Mouse (Mus musculus): ENCODE measurements at regions not wholly inside any gene's neighbourhood (a gene's known extent, or its start where the extent isn't known, plus 50 kb on each side); places are given as distances from the start of the nearest gene placed in this dataset.

GRCm38 (mm10) chr9:41741500-41741899, 382.6 kb downstream of the Sorl1 start:
- no peak overlapping the region for H3K9ac ChIP-seq (replicated peaks)
- TF ChIP-seq CTCF (IDR thresholded peaks at IDR 0.05; ENCODE audit: low read depth) (no peak), EP300 (IDR thresholded peaks at IDR 0.05; ENCODE audit: low read depth) (no peak)
- no peaks in the 10 kb centered on the region for H3K9me3 ChIP-seq (ENCODE audit: control insufficient read depth, low read length)
- H3K36me3 ChIP-seq (replicated peaks; ENCODE audit: control insufficient read depth, insufficient read depth, low read depth), result no peaks in the 10 kb centered on the region
- 59% methylated on average over 5 of the region's 5 CpGs for whole genome bisulfite sequencing (ENCODE audit: insufficient replicate concordance)
- no peak for ATAC-seq (ENCODE audit: insufficient read depth)
- no peaks in the 10 kb centered on the region; the same call in 1 of the 2 replicates for H3K27me3 ChIP-seq (ENCODE audit: control insufficient read depth, insufficient read depth, low read length)
- DNase-seq (ENCODE audit: low read depth in 3 of 3, low spot score in 3 of 3), result no peak
- H3K4me2 ChIP-seq (ENCODE audit: low read depth), result no peak overlapping the region
- H3K27ac ChIP-seq, result no peak overlapping the region
- H3K4me1 ChIP-seq (replicated peaks; ENCODE audit: control insufficient read depth in 2 of 2, insufficient read depth in 2 of 2, low read length in 1 of 2), result no peaks in the 10 kb centered on the region
- no peak overlapping the region for H3K4me3 ChIP-seq (ENCODE audit: insufficient read depth in 1 of 2, low read depth in 2 of 2, low read length in 2 of 2)

- DNase-seq (ENCODE audit: low read depth in 3 of 3, low spot score in 3 of 3) (no peak), ATAC-seq (ENCODE audit: insufficient read depth) (no peak)
- Histone ChIP-seq H3K4me1 (replicated peaks; ENCODE audit: control insufficient read depth in 2 of 2, insufficient read depth in 2 of 2, low read length in 1 of 2) (no peaks in the 10 kb centered on the region), H3K9ac (replicated peaks) (no peak overlapping the region), H3K4me3 (ENCODE audit: insufficient read depth in 1 of 2, low read depth in 2 of 2, low read length in 2 of 2) (no peak overlapping the region), H3K27ac (no peak overlapping the region), H3K4me2 (ENCODE audit: low read depth) (no peak overlapping the region), H3K36me3 (replicated peaks; ENCODE audit: control insufficient read depth, insufficient read depth, low read depth) (no peaks in the 10 kb centered on the region), H3K27me3 (ENCODE audit: control insufficient read depth, insufficient read depth, low read length) (no peaks in the 10 kb centered on the region; the same call in 1 of the 2 replicates), H3K9me3 (ENCODE audit: control insufficient read depth, low read length) (no peaks in the 10 kb centered on the region)
- WGBS (ENCODE audit: insufficient replicate concordance), result 73% methylated on average over 8 of the region's 8 CpGs
- TF ChIP-seq EP300 (IDR thresholded peaks at IDR 0.05; ENCODE audit: low read depth), result no peak
- TF ChIP-seq CTCF (IDR thresholded peaks at IDR 0.05; ENCODE audit: low read depth), result no peak
These were observed 383.6 kb downstream of the Sorl1 start for GRCm38 (mm10) chr9:41740536-41740935.

GRCm38 (mm10) chr9:41737671-41738070, 386.4 kb downstream of the Sorl1 start:
- DNase-seq (ENCODE audit: low read depth in 3 of 3, low spot score in 3 of 3) (no peak), ATAC-seq (ENCODE audit: insufficient read depth) (no peak)
- no peak overlapping the region for H3K4me2 ChIP-seq (ENCODE audit: low read depth)
- H3K27ac ChIP-seq, result no peak overlapping the region
- WGBS (ENCODE audit: insufficient replicate concordance), result 61% methylated on average over 6 of the region's 6 CpGs
- no peaks in the 10 kb centered on the region for H3K4me1 ChIP-seq (replicated peaks; ENCODE audit: control insufficient read depth in 2 of 2, insufficient read depth in 2 of 2, low read length in 1 of 2)
- H3K27me3 ChIP-seq (ENCODE audit: control insufficient read depth, insufficient read depth, low read length), result no peaks in the 10 kb centered on the region; the same call in 1 of the 2 replicates
- H3K4me3 ChIP-seq (ENCODE audit: insufficient read depth in 1 of 2, low read depth in 2 of 2, low read length in 2 of 2), result no peak overlapping the region
- no peaks in the 10 kb centered on the region for H3K36me3 ChIP-seq (replicated peaks; ENCODE audit: control insufficient read depth, insufficient read depth, low read depth)
- no peak for TF ChIP-seq EP300 (IDR thresholded peaks at IDR 0.05; ENCODE audit: low read depth)
- TF ChIP-seq CTCF (IDR thresholded peaks at IDR 0.05; ENCODE audit: low read depth), result no peak
- H3K9ac ChIP-seq (replicated peaks), result no peak overlapping the region
- no peaks in the 10 kb centered on the region for H3K9me3 ChIP-seq (ENCODE audit: control insufficient read depth, low read length)

GRCm38 (mm10) chr9:41736881-41737280, 387.2 kb downstream of the Sorl1 start:
- no peak overlapping the region for H3K9ac ChIP-seq (replicated peaks)
- no peak for ATAC-seq (ENCODE audit: insufficient read depth)
- WGBS (ENCODE audit: insufficient replicate concordance), result 21% methylated on average over 6 of the region's 6 CpGs
- no peaks in the 10 kb centered on the region; the same call in 1 of the 2 replicates for H3K27me3 ChIP-seq (ENCODE audit: control insufficient read depth, insufficient read depth, low read length)
- no peak for DNase-seq (ENCODE audit: low read depth in 3 of 3, low spot score in 3 of 3)
- TF ChIP-seq EP300 (IDR thresholded peaks at IDR 0.05; ENCODE audit: low read depth), result no peak
- TF ChIP-seq CTCF (IDR thresholded peaks at IDR 0.05; ENCODE audit: low read depth), result no peak
- H3K4me1 ChIP-seq (replicated peaks; ENCODE audit: control insufficient read depth in 2 of 2, insufficient read depth in 2 of 2, low read length in 1 of 2), result no peaks in the 10 kb centered on the region
- no peak overlapping the region for H3K4me2 ChIP-seq (ENCODE audit: low read depth)
- H3K9me3 ChIP-seq (ENCODE audit: control insufficient read depth, low read length), result no peaks in the 10 kb centered on the region
- no peaks in the 10 kb centered on the region for H3K36me3 ChIP-seq (replicated peaks; ENCODE audit: control insufficient read depth, insufficient read depth, low read depth)
- no peak overlapping the region for H3K27ac ChIP-seq
- no peak overlapping the region for H3K4me3 ChIP-seq (ENCODE audit: insufficient read depth in 1 of 2, low read depth in 2 of 2, low read length in 2 of 2)

- H3K4me2 ChIP-seq (ENCODE audit: low read depth), result peak overlapping the region; percentile 45
- no peaks in the 10 kb centered on the region for H3K4me1 ChIP-seq (replicated peaks; ENCODE audit: control insufficient read depth in 2 of 2, insufficient read depth in 2 of 2, low read length in 1 of 2)
- H3K9me3 ChIP-seq (ENCODE audit: control insufficient read depth, low read length), result no peaks in the 10 kb centered on the region
- H3K4me3 ChIP-seq (ENCODE audit: insufficient read depth in 1 of 2, low read depth in 2 of 2, low read length in 2 of 2), result peak overlapping the region in 1 of 2 experiments; percentile 27; a peak in 1 of 4 replicates
- no peaks in the 10 kb centered on the region; the same call in 1 of the 2 replicates for H3K27me3 ChIP-seq (ENCODE audit: control insufficient read depth, insufficient read depth, low read length)
- no peak overlapping the region for H3K27ac ChIP-seq
- no peak for ATAC-seq (ENCODE audit: insufficient read depth)
- no peak overlapping the region for H3K9ac ChIP-seq (replicated peaks)
- WGBS (ENCODE audit: insufficient replicate concordance), result 7% methylated on average over 16 of the region's 16 CpGs
- TF ChIP-seq EP300 (IDR thresholded peaks at IDR 0.05; ENCODE audit: low read depth) (no peak), CTCF (IDR thresholded peaks at IDR 0.05; ENCODE audit: low read depth) (no peak)
- no peaks in the 10 kb centered on the region for H3K36me3 ChIP-seq (replicated peaks; ENCODE audit: control insufficient read depth, insufficient read depth, low read depth)
- DNase-seq (ENCODE audit: low read depth in 3 of 3, low spot score in 3 of 3), result no peak
These were observed 387.8 kb downstream of the Sorl1 start for GRCm38 (mm10) chr9:41736234-41736859.

Measured in liver, embryonic 14.5 days (tissue).